8 mouse cellular contexts compared by ENCODE assay signal in genomic region chr11:23632945-23633878, GRCm38 (mm10). TPM values are rescaled to one million over a fixed set of nuclear protein-coding genes. Genes with fewer than 3 reads are reported as not detected.
DNase-seq lines count a peak whose midpoint lies in the region; ATAC-seq and TF ChIP-seq lines count a peak whose summit lies in the region.

Gene 0610010F05Rik (minus strand): TSS chr11:23633639.

- H3K27ac ChIP-seq in bone marrow, adult 2 months (ENCODE audit: control insufficient read depth, insufficient read depth, low read depth, low read length, poor library complexity): peak within 1 kb of the TSS; percentile 70; the same call in 1 of the 2 replicates
- H3K27ac ChIP-seq in embryonic facial prominence, embryonic 15.5 days (replicated peaks): peak within 1 kb of the TSS; percentile 83
- peak within 1 kb of the TSS; percentile 81 for H3K27ac ChIP-seq in limb, embryonic 14.5 days (replicated peaks; ENCODE audit: low read depth, low read length)
- H3K27ac ChIP-seq in midbrain, postnatal 0 days (ENCODE audit: low read depth, low read length): peak within 1 kb of the TSS; percentile 95

- peak within 1 kb of the TSS; percentile 79 for H3K4me2 ChIP-seq in embryonic facial prominence, embryonic 15.5 days (replicated peaks)
- H3K4me2 ChIP-seq in limb, embryonic 14.5 days (replicated peaks; ENCODE audit: low read depth, low read length, severe bottlenecking): peak within 1 kb of the TSS; percentile 83
- H3K4me2 ChIP-seq in midbrain, postnatal 0 days (ENCODE audit: low read depth, low read length, poor library complexity, severe bottlenecking): peak within 1 kb of the TSS; percentile 66

- no peaks in the 10 kb centered on the region for H3K9me3 ChIP-seq in embryonic facial prominence, embryonic 15.5 days (replicated peaks)
- no peaks in the 10 kb centered on the region for H3K9me3 ChIP-seq in limb, embryonic 14.5 days (ENCODE audit: control insufficient read depth, low read length)
- no peaks in the 10 kb centered on the region for H3K9me3 ChIP-seq in midbrain, postnatal 0 days (ENCODE audit: low read length)

- H3K9ac ChIP-seq in embryonic facial prominence, embryonic 15.5 days: peak within 1 kb of the TSS; percentile 80
- peak within 1 kb of the TSS; percentile 93 for H3K9ac ChIP-seq in limb, embryonic 14.5 days (ENCODE audit: low read depth, low read length, severe bottlenecking)
- H3K9ac ChIP-seq in midbrain, postnatal 0 days (replicated peaks; ENCODE audit: low read length, poor library complexity, severe bottlenecking): peak within 1 kb of the TSS; percentile 84

- no peaks in the 10 kb centered on the region for H3K27me3 ChIP-seq in embryonic facial prominence, embryonic 15.5 days
- H3K27me3 ChIP-seq in limb, embryonic 14.5 days (ENCODE audit: control insufficient read depth, insufficient read depth, low read length): no peaks in the 10 kb centered on the region
- no peaks in the 10 kb centered on the region for H3K27me3 ChIP-seq in midbrain, postnatal 0 days (ENCODE audit: insufficient read depth, low read length)

- DNase-seq in 416B (ENCODE audit: low read depth): peak; percentile 93
- DNase-seq in heart, adult 8-10 months (ENCODE audit: low spot score): peak; percentile 77
- DNase-seq in kidney, adult 9 months: peak; percentile 77
- DNase-seq in limb, embryonic 14.5 days (ENCODE audit: low spot score): peak; percentile 94
- peak; percentile 97 for DNase-seq in midbrain, postnatal 0 days (ENCODE audit: low spot score)
- peak; percentile 71 to 75 for DNase-seq in spleen, postnatal 14 days (ENCODE audit: low spot score in 2 of 2)

- TF ChIP-seq CTCF in bone marrow, adult 2 months (IDR thresholded peaks at IDR 0.05; ENCODE audit: control insufficient read depth, insufficient read depth, low read length): no peak
- no peak for TF ChIP-seq CTCF in midbrain, postnatal 0 days (IDR thresholded peaks at IDR 0.05)

- H3K4me1 ChIP-seq in bone marrow, adult 2 months (ENCODE audit: control insufficient read depth, insufficient read depth, low read length): peaks cover 2% of the 10 kb centered on the region
- H3K4me1 ChIP-seq in embryonic facial prominence, embryonic 15.5 days: peaks cover 6% of the 10 kb centered on the region; the same call in 1 of the 2 replicates
- H3K4me1 ChIP-seq in limb, embryonic 14.5 days (ENCODE audit: control insufficient read depth, insufficient read depth, low read length): no peaks in the 10 kb centered on the region
- no peaks in the 10 kb centered on the region for H3K4me1 ChIP-seq in midbrain, postnatal 0 days (ENCODE audit: insufficient read depth, low read length)

- under 1% methylated on average over 100 of the region's 103 CpGs for whole genome bisulfite sequencing in bone marrow, adult 2 months
- under 1% methylated on average over 97 of the region's 103 CpGs for whole genome bisulfite sequencing in embryonic facial prominence, embryonic 15.5 days
- WGBS in limb, embryonic 14.5 days: under 1% methylated on average over 46 of the region's 103 CpGs
- WGBS in midbrain, postnatal 0 days: 3% methylated on average over 64 of the region's 103 CpGs

- ATAC-seq in embryonic facial prominence, embryonic 15.5 days (ENCODE audit: insufficient number of reproducible peaks, low FRiP score, low TSS enrichment, low read depth): peak; percentile 100
- peak; percentile 98 for ATAC-seq in limb, embryonic 14.5 days (ENCODE audit: low FRiP score, low read depth)
- peak; percentile 100 for ATAC-seq in midbrain, postnatal 0 days (ENCODE audit: low FRiP score)

- 0 out of 2 replicates have a peak, but pooled peaks cover 5% of the 10 kb centered on the region for H3K36me3 ChIP-seq in embryonic facial prominence, embryonic 15.5 days
- 0 out of 2 replicates have a peak, but pooled peaks cover 4% of the 10 kb centered on the region for H3K36me3 ChIP-seq in limb, embryonic 14.5 days (ENCODE audit: control insufficient read depth, insufficient read depth, low read length)
- 0 out of 2 replicates have a peak, but pooled peaks cover 2% of the 10 kb centered on the region for H3K36me3 ChIP-seq in midbrain, postnatal 0 days (ENCODE audit: insufficient read depth, low read length)

- peak within 1 kb of the TSS; percentile 72 for H3K4me3 ChIP-seq in bone marrow, adult 2 months (replicated peaks; ENCODE audit: control insufficient read depth, low read depth, low read length)
- peak within 1 kb of the TSS; percentile 91 for H3K4me3 ChIP-seq in embryonic facial prominence, embryonic 15.5 days (replicated peaks)
- H3K4me3 ChIP-seq in limb, embryonic 14.5 days (replicated peaks; ENCODE audit: low read length): peak within 1 kb of the TSS; percentile 81
- H3K4me3 ChIP-seq in midbrain, postnatal 0 days (ENCODE audit: low read depth, low read length): peak within 1 kb of the TSS; percentile 92

- TF ChIP-seq POLR2A in bone marrow, adult 2 months (IDR thresholded peaks at IDR 0.05; ENCODE audit: borderline replicate concordance, control insufficient read depth, low read depth, low read length): peak; percentile 84; the same call in 1 of the 2 replicates
- peak; percentile 77; the same call in 1 of the 2 replicates for TF ChIP-seq POLR2A in limb, embryonic 14.5 days (IDR thresholded peaks at IDR 0.05; ENCODE audit: borderline replicate concordance, extremely low read depth, insufficient read depth, insufficient read length)

RNA-seq across cellular contexts. Expression of gene 0610010F05Rik, which starts in this region (rescaled TPM):
- polyA plus RNA-seq in bone marrow, adult 2 months (2011; ENCODE audit: insufficient read depth, insufficient read length, low replicate concordance, missing spikeins): 4.4 and 6.8 TPM in 2 replicates
- polyA plus RNA-seq in embryonic facial prominence, embryonic 15.5 days (2015; fragmentation: Nextera tagmentation; extraction: Ambion mirVana): 22.9 and 25.1 TPM in 2 replicates
- total RNA-seq in heart, adult 8-10 months (2022): 10 to 100 TPM in 1 of 4 experiments, 1 to 10 TPM in 3; 7.6 to 11.5 (median 9.1) TPM
- polyA plus RNA-seq in limb, embryonic 14.5 days (2012; rRNA removed): 8.6 and 10.6 TPM in 2 replicates
- 22.1 and 22.4 TPM in 2 replicates for polyA plus RNA-seq in limb, embryonic 14.5 days (2014; fragmentation: Nextera tagmentation; extraction: Ambion mirVana)
- 71.8 and 108 TPM in 2 replicates for total RNA-seq in midbrain, postnatal 0 days (2014; rRNA removed)
- polyA plus RNA-seq in midbrain, postnatal 0 days (2015; fragmentation: Nextera tagmentation; extraction: Ambion mirVana): 125 and 130 TPM in 2 replicates

Comparison
In these comparisons a context has a peak if more than half of its experiments do, and no peak if none do; other contexts are left out.
1. Peak in every context shown above with its lines: DNase-seq, ATAC-seq, H3K4me3 ChIP-seq and H3K27ac ChIP-seq.